Mouse (Mus musculus) v-Abl transformed pro-B cells (cell line): ENCODE data around the gene Soga1.

Source experiments
- in situ Hi-C, 2 experiments: fragments of 400-800 bp; cut with MboI; formaldehyde crosslinking; loops; one replicate each; pipeline ENCODE4 v1.15.1; 2025; ENCODE audit not compliant: unreplicated experiment in 2 of 2

The Soga1 gene

DNA sequence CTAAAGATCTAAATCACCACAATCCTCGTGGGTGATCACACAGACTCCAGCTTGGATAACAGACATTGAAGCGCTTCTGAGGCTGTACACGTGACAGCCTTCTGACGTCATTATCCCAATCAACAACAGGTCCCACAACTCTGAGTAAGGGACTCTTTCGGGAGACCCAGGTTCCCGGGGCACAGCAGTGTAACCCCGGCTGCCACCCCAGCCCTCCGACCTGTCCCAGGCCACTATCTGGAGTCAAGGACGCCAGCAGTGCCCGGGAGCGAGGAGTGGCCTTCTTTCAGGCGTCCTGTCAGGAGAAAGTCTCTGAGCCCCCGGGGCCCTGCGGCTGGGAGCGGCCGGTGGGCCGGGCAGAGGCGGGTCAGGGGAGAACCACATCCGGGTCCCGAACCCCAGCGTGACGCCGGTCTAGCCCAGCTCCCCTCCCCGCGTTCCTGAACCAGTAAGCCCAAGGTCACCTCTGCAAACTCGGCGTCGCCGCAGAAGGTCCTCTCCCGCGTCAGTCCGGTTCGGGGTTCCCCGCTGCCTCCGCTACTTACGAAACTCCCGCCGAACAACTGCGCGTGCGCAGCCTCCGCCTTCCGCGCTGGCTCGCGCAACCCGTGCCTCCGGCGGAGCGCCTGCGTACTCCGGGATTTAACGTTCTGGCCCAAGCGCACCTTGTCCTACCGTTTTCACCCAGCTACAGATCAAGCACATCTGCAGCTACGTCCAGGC, 72.4 kb downstream of the Soga1 start, which contains the start of gene Dsn1:
Gene Dsn1, minus strand, starts transcription at position 644 of the 723 bp plus-strand sequence.
- in situ Hi-C loops = no loop called here

DNA sequence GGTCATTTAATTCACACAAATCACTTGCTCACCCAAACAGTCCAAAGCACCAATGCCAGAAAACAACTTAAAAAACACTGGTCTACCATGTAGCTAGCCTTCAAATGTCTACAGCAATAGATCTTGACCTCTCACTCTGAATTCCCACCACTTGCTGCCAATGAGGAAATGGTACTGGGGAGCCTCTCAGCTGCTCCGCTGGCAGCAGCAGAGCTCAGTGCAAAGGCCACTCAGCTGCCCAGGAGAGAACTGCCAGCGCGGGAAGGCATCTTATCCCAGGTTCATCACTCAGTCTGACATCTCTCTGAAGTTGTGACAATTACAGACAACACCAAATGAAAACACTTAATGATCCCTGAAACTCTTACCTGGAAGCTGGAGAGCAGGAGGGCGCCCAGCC, 76.7 kb downstream of the Soga1 start:
- in situ Hi-C loops = no loop called here

DNA sequence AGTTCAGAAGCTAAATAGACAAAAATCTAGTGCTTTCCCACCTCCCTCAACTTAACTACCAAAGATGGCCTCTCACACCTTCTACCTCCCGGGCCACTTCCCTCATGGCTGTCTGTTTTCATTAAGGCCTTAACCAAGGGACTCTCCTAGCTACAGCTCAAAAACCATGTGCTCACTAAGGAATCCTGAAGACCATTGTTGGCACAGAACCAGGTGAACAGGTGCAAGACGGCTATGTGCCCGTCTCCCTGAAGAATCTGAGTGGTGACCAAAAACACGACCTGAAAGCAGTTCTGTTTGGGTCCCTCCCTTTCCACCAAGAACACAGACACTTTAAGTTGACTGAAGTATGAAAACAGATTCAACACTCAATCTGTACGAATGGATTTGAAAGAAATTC, 80.8 kb downstream of the Soga1 start:
- in situ Hi-C loops = loop anchor here (5.0 to 10.0 kb wide), 4 partner anchors 121 to 273 kb away; no protein-coding TSS in a partner anchor

DNA sequence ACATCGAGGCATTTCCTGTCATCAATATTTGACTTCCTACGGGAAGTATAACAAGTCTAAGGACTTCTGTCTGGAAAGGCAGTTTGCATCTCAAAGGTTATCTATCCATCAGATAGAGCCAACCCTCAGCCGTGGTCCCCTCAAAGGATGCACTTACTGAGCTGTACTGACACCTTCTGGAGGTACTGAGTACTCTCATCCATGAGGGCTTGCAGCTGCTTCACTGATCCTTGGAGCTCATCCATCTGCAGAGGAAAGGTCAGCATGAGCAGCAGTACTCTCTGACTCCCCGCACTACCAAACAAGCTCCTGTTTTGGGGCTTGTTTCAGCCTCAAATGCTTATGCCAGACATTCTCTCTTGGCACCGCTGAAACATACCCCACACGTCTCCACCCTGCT, 82.5 kb downstream of the Soga1 start:
- in situ Hi-C loops = loop anchor here (5.0 to 10.0 kb wide), 4 partner anchors 119 to 272 kb away; no protein-coding TSS in a partner anchor

DNA sequence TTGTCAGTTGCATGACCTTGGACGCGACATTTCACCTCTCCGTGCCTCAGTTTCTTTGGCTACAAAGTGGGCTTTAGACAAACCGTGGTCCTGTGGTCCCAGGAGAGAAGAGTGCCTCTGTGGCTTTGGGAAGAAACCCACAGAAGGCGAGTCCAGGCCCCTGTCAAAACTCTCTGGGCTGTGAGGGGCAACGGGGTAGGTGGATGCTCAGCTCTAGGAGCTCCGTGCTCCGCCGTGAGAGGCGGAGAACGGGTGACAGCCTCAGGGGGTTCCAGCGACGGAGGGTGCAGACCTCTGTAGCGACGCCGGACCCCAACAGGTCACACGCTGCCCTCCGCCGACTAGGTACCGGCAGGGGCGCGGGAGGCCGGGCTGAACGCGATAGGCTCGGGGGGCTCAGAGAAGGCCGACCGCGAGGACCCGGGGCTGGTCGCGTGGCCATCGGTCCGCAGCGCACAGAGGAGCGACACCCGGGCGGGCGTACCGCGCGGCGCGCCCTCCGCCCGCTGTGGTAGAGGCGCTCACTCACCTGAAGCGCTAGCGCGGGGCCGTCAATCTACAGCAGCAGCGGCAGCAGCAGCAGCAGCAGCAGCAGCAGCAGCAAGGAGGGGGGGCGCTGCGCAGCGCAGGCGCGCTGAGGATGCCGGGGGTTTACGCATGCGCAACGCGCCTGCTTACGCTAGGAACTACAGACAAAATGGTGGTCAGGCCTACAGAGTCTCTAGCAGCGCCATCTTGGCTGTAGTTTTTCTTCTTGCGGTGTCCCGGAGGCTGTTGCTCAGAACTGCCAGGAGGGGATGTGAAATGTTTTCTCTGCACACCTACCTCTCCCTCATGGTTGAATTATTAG, 87.4 kb downstream of the Soga1 start, which contains the start of gene Ndrg3:
Gene Ndrg3, minus strand, starts transcription at position 587 of the 850 bp plus-strand sequence.
- in situ Hi-C loops = loop anchor here in 1 of 2 experiments (10.0 kb wide), 2 partner anchors 207 to 267 kb away; no protein-coding TSS in a partner anchor

DNA sequence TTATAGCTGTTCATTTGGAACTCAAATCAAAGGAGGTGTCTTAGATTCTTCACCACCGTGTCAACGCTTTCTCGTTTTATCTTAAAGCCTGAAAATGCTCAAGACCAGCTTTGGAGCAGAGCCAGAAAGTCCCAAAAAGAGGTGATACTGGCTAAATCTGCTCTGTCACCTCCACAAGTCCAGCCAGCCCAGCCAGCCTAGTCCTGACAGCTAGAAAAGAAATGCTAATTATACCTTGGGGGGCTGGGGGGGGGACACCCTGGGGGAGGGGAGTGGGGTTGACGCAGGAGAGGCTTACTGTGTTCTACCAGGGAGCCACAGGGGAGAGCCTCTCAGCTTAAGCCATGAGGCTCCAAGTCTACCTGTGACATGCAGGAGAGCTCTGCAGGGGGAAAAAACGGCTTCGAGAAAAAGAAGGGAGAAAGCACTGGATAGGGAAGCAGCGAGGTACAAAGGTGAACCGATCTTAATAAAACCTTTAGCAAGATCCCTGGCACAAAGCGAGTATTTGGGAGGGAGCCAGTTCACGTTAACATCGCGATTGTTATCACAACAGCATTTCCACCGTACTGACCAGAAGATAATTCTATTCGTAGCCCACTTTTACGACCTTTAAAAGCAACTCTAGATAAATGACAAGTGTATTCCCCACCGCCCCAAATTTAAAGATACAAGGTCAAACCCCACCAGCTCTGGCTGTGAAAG, 88.2 kb downstream of the Soga1 start:
- in situ Hi-C loops = loop anchor here in 1 of 2 experiments (10.0 kb wide), 2 partner anchors 206 to 266 kb away; no protein-coding TSS in a partner anchor

DNA sequence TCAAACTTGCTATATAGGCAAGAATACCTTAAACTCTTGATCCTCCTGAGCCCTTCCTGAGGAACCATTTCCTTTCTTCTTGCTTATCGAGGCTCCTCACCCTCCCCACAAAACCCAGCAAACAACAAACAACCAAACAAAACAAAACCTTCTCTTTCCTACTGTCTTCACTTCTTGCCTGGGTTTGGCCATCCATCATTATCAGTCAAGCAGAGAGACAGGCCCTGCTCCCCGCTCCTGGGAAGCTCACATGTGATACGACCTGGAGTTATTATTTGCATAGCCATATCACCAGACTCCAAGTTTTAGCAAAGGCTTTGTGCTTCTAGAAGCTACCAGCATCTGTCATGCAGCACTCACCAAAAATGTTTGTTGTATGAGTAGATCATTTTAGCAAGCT, 91.7 kb downstream of the Soga1 start:
- in situ Hi-C loops = loop anchor here (5.0 kb wide), 2 partner anchors 110 to 265 kb away; no protein-coding TSS in a partner anchor

DNA sequence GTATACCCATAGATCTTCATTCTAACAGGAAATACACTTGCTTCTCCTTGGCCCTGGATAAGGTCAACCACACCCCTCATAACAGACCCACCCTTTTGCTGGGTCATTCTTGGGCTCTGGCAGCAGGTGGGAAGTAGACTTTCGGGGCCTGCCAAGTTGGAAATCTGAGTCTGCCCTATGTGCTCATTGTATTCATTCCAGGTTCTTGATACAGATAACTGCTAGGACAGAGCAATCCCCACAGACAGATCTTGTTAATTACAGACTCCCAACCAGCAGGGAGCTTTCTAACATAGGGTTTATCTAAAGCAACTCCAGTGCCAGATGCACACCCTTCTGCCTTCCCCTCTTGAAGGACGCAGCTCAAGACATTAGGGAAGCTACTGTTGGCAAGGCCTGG, 96.2 kb downstream of the Soga1 start:
- in situ Hi-C loops = no loop called here

DNA sequence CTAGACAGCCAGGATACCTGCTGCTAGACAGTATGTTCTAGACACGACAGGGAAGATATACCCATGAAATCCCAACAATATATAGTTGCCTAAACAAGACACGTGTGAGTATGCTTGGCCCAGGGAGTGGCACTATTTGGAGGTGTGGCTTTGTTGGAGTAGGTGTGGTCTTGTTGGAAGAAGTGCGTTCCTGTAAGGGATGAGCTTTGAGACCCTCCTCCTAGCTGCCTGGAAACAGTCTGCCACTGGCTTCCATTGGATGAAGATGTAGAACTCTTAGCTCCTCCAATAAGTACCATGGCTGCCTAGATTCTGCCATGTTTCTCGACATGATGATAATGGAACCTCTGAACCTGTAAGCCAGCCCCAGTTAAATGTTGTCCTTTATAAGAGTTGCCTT, 97.8 kb downstream of the Soga1 start:
- in situ Hi-C loops = no loop called here

DNA sequence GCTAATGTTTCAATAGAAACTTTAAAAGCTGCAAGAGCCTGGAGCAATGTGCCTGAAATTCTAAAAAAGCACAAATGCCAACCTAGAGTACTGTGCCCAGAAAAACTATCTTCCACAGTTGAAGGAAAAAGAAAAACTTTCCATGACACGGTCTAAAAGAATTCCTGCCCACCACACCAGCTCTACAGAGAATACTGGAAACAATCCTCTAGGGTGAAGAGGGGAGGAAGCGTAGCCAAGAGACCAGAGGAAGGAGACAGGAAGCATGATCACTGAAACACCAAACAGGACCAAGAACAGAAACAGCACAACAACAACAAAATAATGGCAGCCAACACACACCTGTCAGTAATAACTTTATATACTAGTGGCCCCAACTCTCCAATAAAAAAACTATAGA, 99.0 kb downstream of the Soga1 start:
- in situ Hi-C loops = no loop called here

DNA sequence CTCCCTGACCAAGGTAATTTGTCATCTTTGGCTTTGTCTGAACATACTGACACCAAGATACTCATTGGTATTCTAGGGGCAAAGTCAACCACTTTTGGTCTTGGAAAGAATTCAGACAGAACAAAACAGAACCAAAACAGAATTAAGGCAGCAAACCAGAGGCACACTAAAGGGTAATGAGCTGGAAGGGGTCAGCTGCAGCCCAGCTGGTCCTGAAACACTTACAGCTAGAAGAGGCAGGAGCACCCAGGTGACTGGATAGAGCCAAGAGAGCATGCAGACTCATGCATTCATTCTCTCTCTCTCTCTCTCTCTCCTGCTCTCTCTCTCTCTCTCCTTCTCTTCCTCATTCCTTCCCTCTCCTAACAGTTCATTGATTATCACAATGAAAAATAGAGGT, 102.3 kb downstream of the Soga1 start:
- in situ Hi-C loops = no loop called here

DNA sequence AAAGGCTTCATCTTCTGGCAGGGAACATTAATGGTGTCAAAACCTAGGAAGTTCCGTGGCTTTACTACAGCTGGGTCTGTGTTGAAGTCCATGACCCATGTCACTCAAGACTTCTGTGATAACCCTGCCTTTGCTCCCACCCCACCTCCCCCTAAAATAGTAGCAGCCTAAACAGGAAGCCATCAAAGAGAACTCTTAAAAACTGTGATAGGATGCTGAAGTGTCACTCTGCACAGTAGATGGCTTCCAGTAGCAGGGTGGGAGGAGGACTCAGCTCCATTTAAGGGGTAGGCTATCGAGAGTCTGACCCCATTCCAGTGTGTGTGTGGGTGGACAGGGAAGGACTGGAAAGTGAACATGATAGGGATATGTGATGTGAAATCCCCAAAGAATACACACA, 104.1 kb downstream of the Soga1 start:
- in situ Hi-C loops = loop anchor here in 1 of 2 experiments (5.0 kb wide), 1 partner anchor 48 kb away; no protein-coding TSS in a partner anchor

DNA sequence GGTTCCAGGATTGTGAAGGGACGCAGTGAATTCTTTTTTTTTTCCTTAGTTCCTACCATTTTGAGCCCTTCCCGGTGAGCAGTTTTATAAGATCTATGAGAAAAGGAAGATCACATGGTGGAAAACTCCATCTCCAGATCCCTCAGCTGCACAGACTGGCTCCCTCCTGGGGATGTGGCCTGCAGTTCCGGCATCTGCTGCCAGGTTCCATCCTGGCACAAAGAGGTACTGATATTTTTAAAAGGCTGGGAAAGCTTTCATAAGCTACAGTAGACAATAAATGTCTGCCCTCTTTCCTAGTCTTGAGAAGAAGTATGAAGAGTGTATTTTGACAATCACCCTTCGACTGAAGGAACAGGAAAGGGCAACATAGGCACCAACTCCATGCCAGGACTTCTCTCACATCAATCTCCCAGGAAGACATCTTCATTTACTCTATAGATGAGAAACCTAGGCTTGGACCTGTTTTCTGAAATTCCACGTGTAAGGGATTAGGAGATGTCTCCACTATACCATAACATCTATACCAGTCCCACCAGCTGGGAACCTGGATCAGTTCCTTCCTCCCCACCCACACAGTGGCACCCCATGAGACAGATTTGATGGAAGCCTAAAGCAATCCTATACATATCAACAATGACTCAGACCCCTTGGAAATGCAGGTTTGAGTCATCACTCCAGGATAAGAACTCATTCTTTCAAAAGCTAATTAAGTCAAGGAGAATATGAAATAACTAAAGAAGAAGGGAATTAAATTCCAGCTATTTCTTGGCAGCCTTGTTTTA, 105.5 kb downstream of the Soga1 start:
- in situ Hi-C loops = loop anchor here in 1 of 2 experiments (5.0 kb wide), 1 partner anchor 46 kb away; no protein-coding TSS in a partner anchor

DNA sequence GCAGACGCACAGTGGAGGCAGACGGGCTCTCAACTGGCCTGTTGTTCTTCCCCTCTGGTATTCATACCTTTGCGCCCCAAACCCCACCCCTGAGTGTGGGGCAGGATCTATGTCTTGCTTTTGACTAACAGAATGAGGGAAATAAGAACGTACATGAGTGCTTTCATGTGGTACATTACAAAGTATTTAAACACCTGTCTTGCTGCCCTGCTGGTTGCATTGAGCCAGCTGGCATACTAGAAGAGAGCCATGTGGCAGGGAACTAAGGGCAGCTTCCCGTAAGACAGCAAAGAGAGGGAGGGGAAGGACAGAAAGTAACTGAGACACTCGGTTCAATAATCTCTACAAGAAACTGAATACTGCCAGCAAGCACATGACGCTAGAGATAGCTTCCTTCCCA, 108.8 kb downstream of the Soga1 start:
- in situ Hi-C loops = loop anchor here in 1 of 2 experiments (5.0 kb wide), 1 partner anchor 43 kb away; no protein-coding TSS in a partner anchor

DNA sequence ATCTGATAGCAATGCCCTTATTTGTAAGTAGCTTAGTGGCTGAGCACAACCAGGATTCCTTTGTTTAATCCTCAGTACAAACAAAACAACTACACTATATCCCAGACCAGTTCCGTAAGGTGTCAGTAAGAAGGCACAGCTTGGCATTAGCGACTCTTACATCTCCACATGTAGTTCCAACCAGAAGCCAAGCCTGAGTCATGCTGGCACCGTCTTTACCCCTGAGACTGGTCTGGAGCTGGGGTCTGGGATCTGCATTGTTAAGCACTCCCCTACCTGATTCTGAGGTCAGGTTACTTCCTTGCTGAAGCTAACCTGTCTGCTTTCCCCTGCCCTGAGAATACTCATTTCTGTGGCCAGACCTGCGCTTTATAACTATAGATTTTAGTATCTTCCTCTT, 110.6 kb downstream of the Soga1 start:
- in situ Hi-C loops = no loop called here

DNA sequence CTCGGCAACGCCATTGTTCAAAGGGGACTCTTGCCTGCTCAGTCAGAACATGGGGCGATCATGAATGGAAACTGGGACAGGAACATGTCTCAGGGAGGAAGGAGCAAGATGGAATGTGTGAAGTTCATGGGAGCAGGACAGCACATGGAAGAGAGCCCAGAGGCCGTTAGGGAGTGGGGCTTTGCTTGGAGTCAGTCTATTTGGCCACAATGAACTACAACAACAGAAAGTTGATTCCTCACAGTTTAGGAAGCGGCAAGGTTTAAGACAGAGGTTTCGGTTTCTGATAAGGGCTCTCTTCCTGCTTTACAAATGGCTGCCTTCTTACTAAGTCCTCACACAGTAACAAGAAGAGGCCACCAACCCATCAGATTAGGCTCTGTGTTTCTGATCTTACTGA, 111.7 kb downstream of the Soga1 start:
- in situ Hi-C loops = no loop called here
